Mouse (Mus musculus) liver, adult 2 months (tissue): ENCODE results near the gene Add3.

ENCODE experiments used
- CTCF ChIP-seq: fragments of 200-500 bp; IDR thresholded peaks from 2 replicates; pipeline ENCODE4 v1.5.1; 2011; ENCODE audit warnings: low read depth, low read length, control low read depth
- POLR2A ChIP-seq: fragments of 200-500 bp; IDR thresholded peaks from 2 replicates; pipeline ENCODE4 v1.6.1; 2011; ENCODE audit warnings: low read length, control low read depth; ENCODE audit not compliant: insufficient read depth; ENCODE audit errors: extremely low read depth

DNA sequence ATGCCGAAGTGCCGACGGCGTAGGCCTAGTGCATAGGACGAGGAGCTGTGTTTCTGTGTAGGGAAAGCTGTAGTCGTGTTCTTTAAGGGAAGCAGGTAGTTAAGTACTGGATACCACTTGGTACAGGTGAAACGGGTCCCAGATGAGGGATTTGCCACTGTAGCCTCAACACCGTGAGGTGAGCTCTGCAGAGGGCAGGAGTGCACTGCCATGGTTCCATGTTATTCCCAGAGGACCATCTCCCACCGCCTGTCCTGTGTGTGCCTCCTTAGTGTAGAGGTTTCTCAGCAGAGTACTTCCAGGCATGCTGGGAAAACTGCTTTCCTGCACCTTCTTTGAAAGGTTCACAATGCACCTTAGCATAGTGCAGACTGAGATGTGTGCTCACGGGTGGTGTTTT, 26.1 kb downstream of the Add3 start:
- no peak for TF ChIP-seq POLR2A
- TF ChIP-seq CTCF: no peak
